Mouse (Mus musculus): ENCODE results near the gene Uchl4.
"Not testable (repeated sequence)": the region's sequence is repeated elsewhere in the genome, so short reads cannot be mapped to it uniquely, and the experiment has no call there.

Uchl4 gene

DNA sequence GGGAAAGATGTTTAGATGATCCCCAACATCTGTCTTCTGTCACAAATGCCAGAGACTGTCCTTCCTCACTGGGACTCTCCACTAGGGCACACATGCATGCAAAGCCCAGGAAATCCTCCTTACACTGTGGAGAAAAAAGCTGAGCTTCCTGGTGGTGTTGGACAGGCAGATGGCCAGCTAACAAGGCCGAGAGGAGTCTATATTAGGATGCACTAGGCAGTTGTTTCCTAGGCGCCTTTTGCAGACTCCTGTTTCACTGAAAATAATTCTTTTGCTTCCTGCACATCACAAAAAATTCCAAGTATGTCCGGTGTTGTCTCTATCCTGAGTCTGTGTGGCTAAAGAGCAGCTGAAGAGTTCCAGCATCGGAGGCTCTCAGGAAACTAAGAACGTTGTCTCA is 3.8 kb upstream of the Uchl4 start:
- no peak for DNase-seq (ENCODE audit: low spot score)

- DNase-seq (ENCODE audit: low spot score), result no peak
Measured at GRCm38 (mm10) chr9:64231674-64232073, 3.3 kb upstream of the Uchl4 start.

- DNase-seq (ENCODE audit: low spot score), result peak; percentile 47
Measured at GRCm38 (mm10) chr9:64232257-64232957, 2.6 kb upstream of the Uchl4 start.

GRCm38 (mm10) chr9:64233656-64234055 is 1.3 kb upstream of the Uchl4 start:
- peak; percentile 54 for DNase-seq (ENCODE audit: low spot score)

- no peak for DNase-seq (ENCODE audit: low spot score)
Measured at GRCm38 (mm10) chr9:64236056-64236455, 1.1 kb downstream of the Uchl4 start.

DNA sequence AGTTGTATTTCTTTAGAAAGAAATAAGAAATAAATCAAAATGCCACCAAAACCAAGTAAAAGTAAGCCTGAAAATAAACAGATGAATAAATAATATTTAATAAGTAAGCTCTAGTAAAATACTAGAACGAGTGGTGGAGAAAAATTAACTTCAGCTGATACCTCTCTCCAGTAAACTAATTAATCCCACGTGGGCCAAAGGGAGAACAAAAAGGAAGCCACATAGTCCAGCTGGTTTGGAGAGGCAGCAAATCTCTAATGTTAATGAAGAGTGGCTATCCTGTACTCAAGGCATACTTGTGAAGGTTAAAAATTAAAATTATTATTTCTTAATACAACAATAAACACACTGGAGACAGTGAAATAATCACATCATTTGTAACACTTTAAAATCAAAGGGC is 5.1 kb downstream of the Uchl4 start:
- no peak for DNase-seq (ENCODE audit: low spot score)

- peak; percentile 82 for DNase-seq (ENCODE audit: low spot score)
Measured at GRCm38 (mm10) chr9:64240681-64241080, 5.7 kb downstream of the Uchl4 start.

DNA sequence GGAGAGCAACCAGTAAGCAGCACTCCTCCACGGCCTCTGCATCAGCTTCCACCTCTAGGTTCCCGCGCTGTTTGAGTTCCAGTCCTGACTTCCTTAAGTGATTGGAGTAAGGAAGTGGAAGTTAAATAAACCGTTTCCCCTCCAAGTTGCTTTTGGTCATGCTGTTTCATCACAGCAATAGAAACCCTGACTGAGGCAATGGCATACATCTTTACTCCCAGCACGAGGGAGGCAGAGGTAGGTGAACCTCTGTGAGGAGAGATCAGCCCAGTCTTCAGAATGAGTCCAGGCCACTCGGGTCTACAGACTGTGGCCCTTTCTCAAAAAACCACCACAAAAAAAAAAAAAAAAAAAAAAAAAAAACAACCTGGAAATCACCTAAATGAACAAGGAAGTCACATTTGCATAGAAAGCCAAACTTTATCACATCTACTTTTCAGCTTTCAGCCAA is 7.4 kb downstream of the Uchl4 start:
- DNase-seq (ENCODE audit: low spot score), result no peak

GRCm38 (mm10) chr9:64249371-64249770 is 14.4 kb downstream of the Uchl4 start:
- no peak for DNase-seq (ENCODE audit: low spot score)

DNA sequence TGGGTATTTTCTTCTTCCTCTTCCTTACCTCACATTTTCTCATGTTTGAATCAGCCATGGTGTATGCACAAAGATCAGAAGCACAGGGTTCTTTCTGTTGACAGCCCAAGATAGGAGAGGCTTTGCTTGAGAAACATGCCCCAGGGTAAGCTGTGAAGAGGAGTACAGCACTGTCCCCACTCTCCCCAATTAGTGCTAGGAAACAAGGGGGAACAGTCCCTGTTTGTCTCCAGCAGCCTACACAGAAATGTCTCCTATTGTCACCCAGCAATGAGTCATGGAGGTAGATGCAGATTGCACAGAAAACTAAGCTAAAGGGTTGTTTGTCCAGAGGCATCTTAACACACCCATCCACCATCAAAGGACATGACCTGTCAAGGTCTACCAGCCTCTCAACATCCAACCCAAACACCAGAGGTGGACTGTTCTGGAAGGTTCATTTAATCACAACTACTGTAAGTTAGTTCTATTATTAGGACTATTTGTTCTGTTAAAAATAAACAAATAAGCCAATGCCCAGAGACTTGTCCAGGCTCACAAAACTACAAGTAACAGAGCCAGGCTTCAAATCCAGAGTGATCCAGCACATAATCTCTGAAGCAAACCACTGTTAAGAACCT is 15.2 kb downstream of the Uchl4 start:
- no peak for DNase-seq (ENCODE audit: low spot score)

- peak; percentile 31 for DNase-seq (ENCODE audit: low spot score)
Measured at GRCm38 (mm10) chr9:64252591-64253020, 17.6 kb downstream of the Uchl4 start.

GRCm38 (mm10) chr9:64253021-64253904 is 18.3 kb downstream of the Uchl4 start, which contains the start of gene Map2k1:
Gene Map2k1 (minus strand): TSS chr9:64253631.
- DNase-seq (ENCODE audit: low spot score), result peak; percentile 100

- DNase-seq (ENCODE audit: low spot score), result no peak
Measured at GRCm38 (mm10) chr9:64255422-64255821, 20.4 kb downstream of the Uchl4 start.

- no peak for DNase-seq (ENCODE audit: low spot score)
Measured at GRCm38 (mm10) chr9:64256204-64256603, 21.2 kb downstream of the Uchl4 start.

DNA sequence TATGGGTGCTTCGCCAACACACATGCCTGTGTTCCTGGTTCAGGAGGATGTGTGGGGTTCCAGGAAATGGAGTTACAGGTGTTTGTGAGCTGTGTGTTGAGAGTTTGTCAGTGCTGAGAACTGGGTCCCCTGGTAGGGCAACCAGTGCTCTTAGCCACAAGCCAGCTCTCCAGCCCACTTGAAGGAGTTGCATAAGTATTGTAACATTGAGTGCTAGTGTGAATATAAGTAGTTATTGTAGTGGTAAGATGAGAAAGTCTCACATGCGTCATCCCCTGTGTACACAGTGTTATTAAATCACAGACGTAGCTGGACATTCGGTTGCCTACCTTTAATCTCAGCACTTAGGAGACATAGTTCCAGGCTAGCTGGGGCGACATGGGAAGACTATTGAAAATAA is 24.9 kb downstream of the Uchl4 start:
- DNase-seq (ENCODE audit: low spot score), result no peak

DNA sequence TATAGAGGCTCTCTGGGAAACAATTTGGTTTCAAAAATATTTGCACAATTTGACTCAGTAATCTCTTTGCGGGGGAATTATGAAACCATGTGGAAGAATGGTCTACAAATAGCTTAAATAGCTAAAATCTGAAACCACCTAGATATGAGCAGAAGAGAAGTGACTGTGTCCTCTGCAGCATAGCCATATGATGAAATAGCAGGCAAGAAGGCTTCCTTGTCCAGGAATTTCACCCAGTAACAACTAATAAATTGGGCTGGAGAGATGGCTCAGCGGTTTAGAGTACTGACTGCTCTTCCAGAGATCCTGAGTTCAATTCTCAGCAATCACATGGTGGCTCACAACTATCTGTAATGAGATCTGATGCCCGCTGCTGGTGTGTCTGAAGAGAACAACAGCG is 26.0 kb downstream of the Uchl4 start:
- no peak for DNase-seq (ENCODE audit: low spot score)

GRCm38 (mm10) chr9:64264813-64265212 is 29.8 kb downstream of the Uchl4 start:
- no peak for DNase-seq (ENCODE audit: low spot score)

DNA sequence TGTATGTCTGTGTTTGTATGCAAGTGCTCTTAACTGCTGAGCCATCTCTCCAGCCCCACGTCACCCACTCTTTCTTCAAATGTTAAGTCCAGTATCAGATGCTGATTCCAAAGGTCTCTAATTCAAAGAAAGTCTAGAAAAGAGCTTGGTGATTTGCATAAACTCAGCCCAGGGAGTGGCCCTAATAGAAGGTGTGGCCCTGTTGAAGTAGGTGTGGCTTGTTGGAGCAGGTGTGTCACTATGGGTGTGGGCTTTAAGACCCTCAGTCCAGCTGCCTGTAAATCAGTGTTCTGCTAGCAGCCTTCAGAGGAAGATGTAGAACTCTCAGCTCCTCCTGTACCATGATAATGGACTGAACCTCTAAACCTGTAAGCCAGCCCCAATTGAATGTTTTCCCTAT is 32.2 kb downstream of the Uchl4 start:
- no peak for DNase-seq (ENCODE audit: low spot score)

DNA sequence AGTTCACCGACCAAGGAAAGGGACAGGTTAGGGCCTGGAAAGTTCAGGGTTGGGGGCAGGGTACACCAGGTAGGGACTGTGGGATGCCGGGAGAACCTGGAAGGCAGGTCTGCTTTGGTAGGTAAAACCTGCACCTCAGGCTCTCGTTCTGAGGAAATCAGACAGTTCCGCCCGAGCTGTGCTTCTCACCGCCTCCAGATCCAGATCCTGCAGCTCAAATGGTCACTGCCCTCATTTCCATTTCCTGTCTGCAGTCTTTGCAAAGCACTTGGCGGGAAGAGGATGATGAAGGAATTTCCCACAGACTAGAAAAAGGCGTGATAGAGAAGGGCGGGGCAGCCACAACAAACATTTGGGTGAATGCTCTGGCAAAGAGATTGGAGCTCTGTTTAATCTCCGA is 33.2 kb downstream of the Uchl4 start:
- no peak for DNase-seq (ENCODE audit: low spot score)

DNA sequence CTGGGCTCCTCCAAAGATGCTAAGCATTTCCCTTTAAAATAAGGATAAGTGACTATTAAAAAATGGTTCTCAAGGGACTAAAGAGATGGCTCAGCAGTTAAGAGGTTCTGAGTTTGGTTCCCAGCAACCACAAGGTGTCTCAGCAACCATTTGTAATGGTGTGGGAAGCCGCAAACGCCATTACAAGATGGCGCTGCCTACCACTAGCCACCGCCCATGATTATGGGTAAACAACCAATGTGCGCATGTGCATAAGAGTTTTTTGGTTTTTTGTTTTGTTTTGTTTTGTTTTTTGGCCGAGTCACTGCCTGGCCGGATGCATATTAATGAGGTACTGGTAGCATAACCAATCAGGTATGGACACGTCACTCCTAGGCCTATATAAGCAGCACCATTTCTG is 33.8 kb downstream of the Uchl4 start:
- DNase-seq (ENCODE audit: low spot score), result not testable (repeated sequence)

DNA sequence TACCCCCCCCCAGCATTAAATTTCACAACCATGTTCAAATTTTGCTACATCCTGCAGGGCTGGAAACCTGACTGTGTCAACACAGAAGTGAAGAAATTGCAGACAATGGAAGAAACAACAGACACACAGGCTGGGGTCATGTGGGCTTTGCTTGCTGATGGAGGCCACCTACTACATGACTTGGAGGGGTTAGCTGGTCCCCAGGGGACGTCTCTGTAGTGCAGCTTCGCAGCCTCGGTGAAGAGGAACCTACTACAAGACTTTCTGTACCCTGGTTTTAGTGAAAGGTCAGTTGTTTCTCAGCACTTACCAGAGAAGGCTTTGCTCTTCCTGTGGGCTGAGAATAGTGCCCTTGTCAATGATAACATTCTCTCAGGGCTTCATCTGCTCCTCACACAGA is 36.2 kb downstream of the Uchl4 start:
- DNase-seq (ENCODE audit: low spot score), result no peak

- peak; percentile 74 for DNase-seq (ENCODE audit: low spot score)
Measured at GRCm38 (mm10) chr9:64272611-64273010, 37.6 kb downstream of the Uchl4 start.

GRCm38 (mm10) chr9:64273757-64274156 is 38.8 kb downstream of the Uchl4 start:
- DNase-seq (ENCODE audit: low spot score), result no peak

Data from embryo, embryonic 10 days (tissue).